Mouse (Mus musculus): Measurements from ENCODE around the gene Pbx1.

DNA sequence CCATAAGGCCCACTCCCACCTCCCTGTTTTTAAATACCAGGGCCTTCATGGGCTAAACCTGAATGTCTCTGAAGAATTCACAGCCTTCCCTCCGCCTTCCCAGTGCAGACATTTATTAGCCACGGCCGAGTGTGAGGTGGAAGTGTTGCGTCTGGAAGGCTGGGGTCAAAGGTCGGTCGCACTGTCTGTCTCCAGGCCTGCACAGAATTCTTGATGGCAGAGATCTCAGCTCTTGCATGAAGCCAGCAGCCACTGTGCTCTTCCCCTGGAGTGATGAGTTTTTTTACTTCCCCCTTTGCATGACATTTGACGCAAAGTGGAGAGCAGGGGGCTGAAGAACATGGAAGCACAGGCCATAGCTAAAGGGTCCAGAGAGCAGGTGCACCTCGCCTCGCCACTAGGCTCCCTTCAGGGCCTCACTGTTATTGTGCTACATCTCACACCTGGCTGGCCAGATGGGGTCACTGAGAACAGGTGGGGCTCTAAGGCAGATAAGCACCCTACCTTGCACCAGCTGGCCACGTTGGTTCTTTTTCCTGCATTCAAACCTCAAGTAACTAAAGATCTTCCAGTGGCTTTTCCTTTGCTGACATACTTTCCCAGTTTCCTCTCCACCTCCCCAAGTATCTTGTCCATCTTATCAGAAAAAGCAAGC is 143.1 kb downstream of the Pbx1 start:
- TF ChIP-seq CTCF (IDR thresholded peaks at IDR 0.05; ENCODE audit: low read depth, low read length) (no peak), POLR2A (IDR thresholded peaks at IDR 0.05; ENCODE audit: extremely low read depth, insufficient read depth, low read length) (no peak)
